Mouse (Mus musculus): ENCODE measurements around the gene Abcg3.
"Not testable (repeated sequence)": the region's sequence is repeated elsewhere in the genome, so short reads cannot be mapped to it uniquely, and the experiment has no call there.

Abcg3 gene

DNA sequence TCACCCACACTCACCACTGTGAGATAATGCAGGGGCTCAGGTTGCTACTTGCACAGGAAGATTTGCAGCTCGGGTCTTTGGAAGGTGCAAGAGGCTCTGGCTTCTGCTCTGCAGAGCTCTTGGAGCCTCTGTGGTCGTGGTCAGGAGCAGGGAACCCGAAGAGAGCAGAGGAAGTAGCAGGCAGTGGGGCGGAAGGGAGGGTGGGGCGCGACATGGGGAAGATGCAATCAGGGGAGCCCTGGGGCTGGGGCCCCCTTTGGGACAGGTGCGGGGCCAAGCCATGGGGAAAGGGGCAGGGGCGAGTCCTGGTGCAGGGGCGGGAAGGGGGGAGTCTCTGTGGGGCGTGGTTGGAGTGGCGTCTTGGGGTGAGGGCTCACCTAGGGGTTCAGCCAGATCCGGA, at the start of gene Abcg3:
TSS of gene Abcg3 (minus strand) at position 184 of the 400 bp plus-strand sequence.
- peak; percentile 5 for DNase-seq (ENCODE audit: low read depth)

DNA sequence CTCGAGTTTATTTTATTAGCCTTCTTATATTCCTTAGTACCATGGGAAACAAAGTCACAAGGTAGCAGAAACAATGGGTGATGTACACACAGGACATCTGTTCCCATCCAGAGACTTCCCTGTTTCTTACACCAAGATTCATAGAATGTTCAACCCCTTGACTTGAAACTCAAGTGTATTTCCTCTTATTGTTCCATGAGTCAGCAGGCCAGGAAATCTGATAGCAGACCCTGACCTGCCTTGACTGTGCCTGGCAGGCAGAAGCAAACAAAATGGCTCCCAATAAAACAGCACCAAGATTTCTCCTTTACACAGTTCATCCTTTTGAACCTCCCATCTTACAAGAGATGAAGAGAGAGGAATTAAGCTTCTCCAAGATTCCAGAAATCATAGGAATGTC, 30.0 kb upstream of the Abcg3 start:
- DNase-seq (ENCODE audit: low read depth): peak; percentile 7

DNA sequence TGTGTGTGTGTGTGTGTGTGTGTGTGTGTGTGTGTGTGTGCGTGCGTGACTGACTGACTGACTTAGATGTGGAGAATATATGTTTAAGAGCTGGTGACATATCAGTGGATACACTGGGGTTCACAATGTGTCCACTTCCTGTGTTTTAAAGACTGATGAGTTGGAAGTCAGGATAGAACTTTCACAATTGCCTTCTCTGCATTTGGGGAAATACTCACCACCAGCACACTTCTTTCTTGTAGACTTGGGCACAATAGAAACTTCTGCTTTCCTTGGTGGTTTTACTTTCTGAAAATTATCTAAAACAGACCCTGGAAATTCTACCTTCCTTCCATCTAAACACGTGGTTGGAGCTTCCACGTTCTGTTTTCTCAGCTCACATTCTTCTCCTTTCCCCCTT, 29.1 kb upstream of the Abcg3 start:
- DNase-seq (ENCODE audit: low read depth): no peak

DNA sequence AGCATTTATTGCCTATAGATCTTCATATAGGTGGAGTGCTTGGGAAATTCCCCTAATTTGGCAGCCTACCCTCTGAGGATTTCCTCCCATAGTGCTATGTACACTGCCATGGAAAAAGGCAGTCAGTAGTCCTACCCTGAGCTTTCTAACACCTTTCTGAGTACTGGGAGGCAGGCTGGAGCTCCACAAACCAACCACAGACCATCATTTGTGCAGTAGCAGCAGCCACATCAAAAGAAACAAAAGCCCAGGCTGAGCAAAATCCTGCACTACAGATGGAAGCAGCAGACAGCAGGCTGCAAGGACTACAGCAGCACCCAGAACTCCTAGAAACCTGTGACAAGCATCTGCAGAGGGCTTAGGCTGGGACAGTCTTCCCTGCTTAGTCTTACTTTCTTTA, 27.9 kb upstream of the Abcg3 start:
- DNase-seq (ENCODE audit: low read depth): no peak

DNA sequence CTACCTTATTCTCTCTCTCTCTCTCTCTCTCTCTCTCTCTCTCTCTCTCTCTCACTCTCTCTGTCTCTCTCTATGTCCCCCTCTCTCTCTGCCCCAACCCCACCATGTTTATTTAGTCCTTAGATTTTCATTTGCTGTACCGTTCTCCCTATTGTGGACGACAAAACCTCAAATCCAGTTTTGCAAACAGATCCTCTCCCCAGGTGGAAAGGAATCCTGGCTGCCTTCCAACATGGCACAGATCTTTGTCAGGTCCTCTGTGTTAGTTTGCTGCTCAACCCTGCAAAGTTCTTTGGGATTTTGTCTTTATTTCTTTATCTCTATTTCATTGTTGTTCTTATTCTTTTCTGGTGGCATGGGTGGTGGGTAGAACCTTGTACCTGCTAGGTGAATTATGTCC, 6.9 kb upstream of the Abcg3 start:
- no peak for DNase-seq (ENCODE audit: low read depth)

DNA sequence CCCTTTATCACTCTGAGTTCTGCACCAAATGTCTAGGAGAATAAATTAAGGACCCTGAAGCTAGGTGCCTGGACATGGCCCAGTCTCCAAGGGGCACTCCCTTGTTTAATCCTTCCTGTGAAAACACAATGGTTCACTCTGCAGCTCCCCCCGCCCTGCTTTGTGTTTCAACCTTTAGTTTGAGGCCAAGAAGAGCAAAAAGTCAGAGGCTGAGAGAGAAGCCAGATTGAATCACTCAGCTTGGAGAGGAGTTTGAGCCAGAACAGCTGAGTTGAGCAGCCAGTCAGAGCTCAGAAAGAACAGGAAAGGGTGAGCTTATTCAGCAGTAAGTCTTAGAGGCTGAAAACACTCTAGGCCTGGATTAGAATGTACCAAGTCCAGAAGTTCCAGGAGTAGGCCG, 5.5 kb upstream of the Abcg3 start:
- DNase-seq (ENCODE audit: low read depth): no peak

DNA sequence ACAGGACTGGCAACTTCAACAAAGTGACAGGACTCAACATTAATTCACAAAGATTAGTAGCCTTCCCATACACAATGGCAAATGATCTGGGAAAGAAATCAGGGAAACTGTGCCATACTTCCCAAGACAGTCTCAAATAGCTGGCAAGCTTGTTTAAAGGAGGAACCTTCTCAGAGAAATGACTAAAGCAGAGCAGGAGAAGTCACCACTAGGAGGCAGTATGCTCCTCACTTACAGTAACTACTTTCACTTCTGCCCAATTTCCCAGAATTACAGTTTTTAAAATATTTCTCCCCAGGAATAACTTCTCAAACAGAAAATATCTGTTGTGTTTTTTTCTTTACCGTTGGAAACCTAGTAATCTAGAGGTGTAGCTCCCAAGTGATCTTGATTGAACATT, 4.2 kb upstream of the Abcg3 start:
- peak; percentile 76 for DNase-seq (ENCODE audit: low read depth)

DNA sequence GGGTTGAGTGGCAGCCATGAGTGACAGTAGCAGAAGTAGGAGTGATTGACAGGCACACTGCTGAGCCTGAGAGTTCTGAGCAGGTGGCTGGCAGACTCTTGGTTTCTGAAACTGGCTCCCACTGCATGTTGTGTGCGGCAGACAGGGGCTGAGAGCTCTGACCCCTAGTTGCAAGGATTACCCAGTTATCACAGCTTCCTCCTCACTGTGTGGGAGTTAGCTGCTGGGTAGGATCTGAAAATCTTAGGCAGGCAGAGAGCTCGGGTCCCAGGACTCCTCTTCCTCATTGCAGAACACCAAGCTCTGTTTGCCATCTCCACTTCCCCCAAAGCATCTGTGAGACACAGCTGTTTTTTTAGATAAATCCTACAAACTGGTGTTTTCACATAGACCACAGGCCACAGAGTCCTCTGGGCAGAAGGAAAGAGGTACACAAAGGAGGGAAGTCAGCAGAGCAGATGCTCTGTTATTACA, 3.4 kb downstream of the Abcg3 start:
- no peak for DNase-seq (ENCODE audit: low read depth)

DNA sequence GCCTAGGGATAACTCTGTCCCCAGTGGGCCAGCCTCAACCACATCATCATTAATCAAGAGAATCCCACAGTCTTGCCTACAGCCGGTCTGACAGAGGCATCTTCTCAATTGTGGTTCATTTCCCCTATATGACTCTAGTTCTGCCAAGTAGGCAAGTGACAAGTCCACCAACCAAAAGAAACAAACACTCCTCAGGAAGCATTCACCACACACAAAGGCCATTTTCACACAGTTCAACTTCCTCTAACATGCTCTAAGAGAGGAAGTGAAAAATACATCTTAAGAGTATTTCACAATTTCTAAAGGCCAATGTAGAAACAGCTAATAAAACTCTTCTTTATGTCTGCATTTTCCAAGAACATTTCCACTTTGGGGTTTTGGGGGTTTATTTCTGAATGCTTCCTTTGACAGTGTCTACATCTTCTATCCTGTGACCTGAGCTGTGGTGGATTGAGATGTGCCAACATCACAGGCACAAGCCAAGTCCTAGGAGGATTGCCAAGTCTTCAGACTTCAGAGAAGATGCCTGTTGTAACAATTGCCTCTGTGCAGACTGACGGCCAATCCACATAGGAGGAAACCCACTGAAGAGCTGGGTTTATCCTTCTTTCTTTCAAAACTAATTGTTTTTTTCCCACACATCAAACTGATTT, 24.3 kb downstream of the Abcg3 start:
- peak; percentile 56 for DNase-seq (ENCODE audit: low read depth)

DNA sequence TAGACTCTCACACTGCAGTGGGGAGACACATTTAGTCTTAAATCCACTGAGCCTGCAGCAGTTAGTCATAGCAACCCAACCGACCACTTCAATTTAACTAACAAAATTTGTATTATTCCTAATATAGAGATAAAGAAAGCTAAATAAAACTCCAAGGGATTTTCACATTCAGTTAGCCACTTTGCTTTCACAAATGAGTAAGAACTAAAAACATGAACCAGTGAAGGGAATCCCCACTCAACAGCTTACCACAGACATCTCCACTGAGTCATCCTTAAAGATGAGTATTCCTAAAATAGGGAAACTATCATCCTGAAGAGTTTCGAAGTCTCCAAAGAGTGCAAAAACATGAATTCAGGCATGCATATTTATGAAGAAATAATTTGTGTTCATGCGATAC, 27.3 kb downstream of the Abcg3 start:
- DNase-seq (ENCODE audit: low read depth): no peak

DNA sequence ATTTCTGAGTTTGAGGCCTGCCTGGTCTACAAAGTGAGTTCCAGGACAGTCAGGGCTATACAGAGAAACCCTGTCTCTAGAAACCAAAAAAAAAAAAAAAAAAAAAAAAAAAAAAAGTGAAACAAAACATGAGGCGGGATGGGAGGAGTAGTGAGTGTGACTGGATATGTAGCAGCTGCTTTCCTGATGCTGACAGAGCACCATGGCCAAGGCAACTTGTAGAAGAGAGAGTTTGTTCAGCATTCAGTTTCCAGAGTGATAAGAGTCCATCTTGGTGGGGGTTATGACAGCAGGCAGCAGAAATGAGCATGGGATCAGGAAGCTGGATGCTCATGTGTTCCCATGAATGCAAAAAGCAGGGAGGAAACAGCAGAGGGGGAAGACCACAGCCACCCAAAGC, 35.6 kb downstream of the Abcg3 start:
- DNase-seq (ENCODE audit: low read depth): no peak

DNA sequence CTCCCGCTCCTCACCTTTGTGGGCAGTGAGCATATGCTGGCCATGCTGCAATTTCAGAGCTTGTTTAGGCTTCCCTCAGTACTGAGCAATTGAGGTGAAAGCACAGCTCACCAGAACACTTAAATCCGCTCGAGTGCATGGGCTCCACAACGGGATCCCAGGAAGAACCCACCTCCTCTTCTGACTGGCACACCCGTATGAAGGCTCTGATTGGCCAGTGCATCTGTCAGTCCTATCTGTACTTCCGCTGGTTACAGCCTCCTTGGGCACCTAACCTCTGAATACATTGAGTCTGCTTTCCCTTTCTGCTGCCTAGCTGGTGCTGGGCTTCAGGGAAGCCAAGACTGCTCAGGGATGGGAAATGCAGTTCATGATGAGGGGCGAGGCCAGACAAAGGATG, 48.4 kb downstream of the Abcg3 start:
- no peak for DNase-seq (ENCODE audit: low read depth)

DNA sequence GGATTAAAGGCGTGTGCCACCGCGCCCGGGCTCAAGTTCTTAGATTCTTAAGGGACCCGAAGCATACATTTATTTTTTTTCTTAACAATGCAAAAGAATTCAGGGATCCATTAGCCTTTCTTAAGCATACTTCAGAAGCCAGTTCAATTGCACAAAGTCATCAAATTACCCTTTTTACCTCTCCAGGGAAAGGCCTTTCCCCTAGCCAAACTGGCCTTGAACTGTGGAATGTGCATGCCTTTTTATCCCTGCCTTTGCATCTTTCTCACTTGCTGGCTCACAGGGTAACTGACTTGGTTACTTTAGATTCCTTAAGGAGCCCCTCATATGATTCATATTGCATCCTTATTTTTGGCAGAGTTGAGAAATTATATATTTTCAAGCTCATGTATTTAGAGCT, 76.0 kb downstream of the Abcg3 start:
- DNase-seq (ENCODE audit: low read depth): not testable (repeated sequence)

All from 416B (cell line).